Mouse (Mus musculus) induced T-regulatory cell, adult 2 months (primary cell): Measurements from ENCODE around the gene R3hcc1l.

Source experiments
- DNase-seq: peaks from one replicate; pipeline ENCODE4 v3.0.0-alpha.2; 2012; ENCODE audit warnings: low read depth

The R3hcc1l gene

DNA sequence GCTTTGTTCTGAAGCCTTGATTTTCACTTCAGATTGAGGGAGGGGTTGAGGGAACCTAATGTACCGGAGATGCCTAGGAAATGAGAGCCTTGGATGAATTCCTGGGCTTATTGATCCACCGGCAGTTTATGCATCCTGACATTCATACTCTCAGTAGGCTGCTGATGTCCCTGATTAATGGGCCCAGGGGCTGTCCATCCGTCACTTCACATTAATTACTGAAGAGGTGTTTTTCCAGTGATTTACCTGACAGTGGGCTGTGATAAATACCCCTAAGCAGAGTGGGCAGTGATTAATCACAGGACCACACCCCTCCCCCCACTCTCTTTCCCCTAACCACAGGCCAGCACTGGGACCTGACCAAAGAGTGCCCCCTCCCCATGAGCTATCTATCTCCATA lies 22.1 kb downstream of the R3hcc1l start:
- DNase-seq: no peak

DNA sequence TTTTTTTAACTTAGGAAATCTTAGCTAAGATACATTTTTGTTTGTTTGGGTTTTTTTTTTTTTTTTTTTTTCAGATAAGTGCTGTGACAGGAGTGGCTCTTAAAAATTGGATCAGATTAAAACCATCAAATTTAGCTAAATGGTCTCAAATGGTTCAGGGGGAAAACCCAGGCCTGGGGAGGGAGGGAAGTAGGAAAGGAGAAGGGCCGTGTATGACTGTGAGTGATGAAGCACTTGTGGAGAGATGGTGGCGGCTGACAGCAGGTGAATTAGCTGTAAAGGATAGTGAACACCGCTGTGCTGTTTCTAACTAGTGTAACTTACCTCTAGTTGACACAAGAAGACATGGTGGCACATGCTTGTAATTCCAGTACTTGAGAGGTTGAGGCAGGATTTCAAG lies 40.1 kb downstream of the R3hcc1l start:
- DNase-seq: no peak

GRCm38 (mm10) chr19:42561991-42562390 lies 43.4 kb downstream of the R3hcc1l start:
- no peak for DNase-seq

DNA sequence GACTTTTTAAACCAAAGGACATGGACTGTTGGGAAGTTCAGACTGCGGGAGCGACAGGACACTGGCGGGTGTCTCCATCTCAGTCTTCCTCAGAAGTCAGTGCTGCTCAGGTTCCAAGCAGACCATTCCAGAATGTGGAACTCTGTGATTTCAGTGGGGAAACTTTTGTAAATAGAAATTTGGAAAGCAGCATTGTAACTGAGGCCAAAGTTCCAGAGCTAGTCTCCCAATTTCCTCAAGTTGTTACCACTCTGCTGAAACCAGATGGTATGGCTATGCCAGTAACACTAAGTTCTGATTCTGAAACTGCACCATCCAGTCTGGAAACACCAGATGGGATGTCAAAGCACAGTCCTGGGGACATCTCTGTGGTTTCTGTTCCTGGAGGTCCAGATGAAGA lies 44.4 kb downstream of the R3hcc1l start:
- no peak for DNase-seq

DNA sequence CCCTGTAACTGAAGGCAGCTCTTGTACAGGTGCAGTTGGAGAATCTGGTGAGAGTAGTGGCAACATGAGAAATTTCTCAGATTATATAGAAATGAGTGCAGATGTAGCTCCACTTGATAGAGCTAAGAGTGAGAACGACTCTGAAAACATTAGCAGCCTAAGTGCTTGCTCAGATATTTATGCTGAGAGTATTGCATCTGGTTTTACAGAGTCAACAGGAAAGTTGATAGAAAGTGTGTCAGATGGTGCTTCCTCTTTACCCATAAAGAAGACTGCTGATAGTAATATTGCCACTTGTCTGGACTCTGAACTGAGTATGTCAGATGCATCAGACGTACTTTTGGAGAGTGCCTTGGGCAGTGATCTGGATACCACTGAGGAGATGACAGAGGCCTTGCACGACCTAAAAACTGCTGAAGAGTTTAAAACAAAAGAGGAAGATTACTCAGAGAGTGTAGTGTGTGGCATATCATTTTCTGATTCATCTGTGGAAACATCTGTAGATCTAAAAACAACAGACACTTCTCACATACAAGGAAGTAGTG lies 45.2 kb downstream of the R3hcc1l start:
- DNase-seq: no peak

- no peak for DNase-seq
Observed at GRCm38 (mm10) chr19:42566283-42567019, 47.9 kb downstream of the R3hcc1l start.

DNA sequence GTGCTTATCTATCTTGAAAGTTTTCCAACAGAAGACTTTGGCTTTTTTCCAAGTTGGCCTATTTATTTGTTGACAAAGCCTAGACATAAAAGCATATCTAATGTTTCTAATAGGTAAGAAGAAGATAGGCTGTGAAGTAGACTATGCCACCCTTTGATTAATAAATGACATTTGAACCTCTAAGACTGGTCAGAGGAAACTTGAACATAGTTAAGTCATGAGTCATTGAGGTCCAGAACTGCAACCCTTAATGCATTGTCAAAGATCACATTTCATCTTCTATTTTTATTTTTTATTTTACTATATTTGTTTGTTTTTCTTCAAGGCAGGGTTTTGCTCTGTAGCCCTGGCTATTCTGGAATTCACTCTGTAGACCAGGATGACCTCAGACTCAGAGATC lies 48.5 kb downstream of the R3hcc1l start:
- no peak for DNase-seq

DNA sequence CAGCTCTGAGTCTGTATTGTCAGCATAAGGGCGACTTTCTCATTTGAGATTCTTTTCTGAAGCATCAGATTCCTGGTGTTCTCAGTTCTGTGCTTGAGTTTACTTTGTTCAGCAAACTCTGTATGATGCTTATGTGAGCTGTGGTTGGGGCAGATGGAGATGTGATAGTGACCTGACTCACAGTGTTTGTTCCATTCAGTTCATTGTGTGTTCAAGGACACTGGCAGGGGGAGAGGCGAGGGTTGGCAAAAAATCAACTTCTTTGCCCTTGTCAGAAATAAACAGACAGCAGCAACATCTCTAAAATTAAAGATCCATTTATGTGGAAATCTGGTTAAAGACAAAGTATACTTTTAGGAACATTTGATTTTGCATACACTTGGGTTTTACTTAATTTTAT lies 50.5 kb downstream of the R3hcc1l start:
- no peak for DNase-seq

GRCm38 (mm10) chr19:42571291-42571690 lies 52.7 kb downstream of the R3hcc1l start:
- DNase-seq: no peak

GRCm38 (mm10) chr19:42575317-42575716 lies 56.8 kb downstream of the R3hcc1l start:
- DNase-seq: no peak

DNA sequence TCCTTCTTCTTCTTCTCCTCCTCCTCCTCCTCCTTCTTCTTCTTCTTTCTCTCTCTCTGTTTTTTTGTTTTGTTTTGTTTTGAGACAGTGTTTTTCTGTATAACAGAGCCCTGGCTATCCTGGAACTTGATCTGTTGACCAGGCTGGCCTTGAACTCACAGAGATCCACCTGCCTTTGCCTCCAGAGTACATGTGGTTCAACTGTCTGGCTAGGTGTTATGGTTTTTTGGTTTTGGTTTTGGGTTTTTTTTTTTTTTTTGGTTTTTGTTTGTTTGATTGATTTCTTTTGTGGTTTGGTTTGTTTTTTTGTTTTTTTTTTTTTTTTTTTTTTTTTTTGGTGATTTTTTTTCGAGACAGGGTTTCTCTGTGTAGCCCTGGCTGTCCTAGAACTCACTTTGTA lies 58.3 kb downstream of the R3hcc1l start:
- DNase-seq: no peak

- DNase-seq: no peak
Observed at GRCm38 (mm10) chr19:42578631-42579030, 60.1 kb downstream of the R3hcc1l start.

- no peak for DNase-seq
Observed at GRCm38 (mm10) chr19:42580701-42581100, 62.1 kb downstream of the R3hcc1l start.

DNA sequence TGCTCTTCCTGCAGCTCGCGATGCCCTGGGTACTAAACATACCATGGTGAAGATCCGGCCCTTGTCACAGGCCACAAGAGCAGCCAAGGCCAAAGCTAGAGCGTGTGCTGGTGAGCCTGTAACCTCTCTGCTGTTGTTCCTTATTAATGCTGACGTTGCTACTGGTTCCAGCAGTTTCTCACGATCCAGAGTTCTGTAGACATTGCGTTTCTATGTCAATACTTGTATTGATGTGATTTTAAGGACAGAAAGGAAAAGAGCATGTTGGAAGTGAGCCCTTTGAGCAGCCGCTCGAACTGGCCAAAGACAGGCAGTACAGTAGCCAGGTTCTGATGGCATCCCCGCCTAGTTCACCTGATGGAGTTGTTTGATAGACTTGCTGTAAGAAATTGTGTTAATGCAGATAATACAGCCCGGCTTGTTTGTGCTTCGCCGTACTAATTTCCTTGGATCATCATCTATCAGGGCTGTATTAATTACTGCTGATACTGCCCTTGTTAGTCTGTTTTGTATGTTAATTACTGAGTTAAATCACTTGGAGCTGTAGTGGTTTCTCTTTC lies 64.3 kb downstream of the R3hcc1l start:
- no peak for DNase-seq

DNA sequence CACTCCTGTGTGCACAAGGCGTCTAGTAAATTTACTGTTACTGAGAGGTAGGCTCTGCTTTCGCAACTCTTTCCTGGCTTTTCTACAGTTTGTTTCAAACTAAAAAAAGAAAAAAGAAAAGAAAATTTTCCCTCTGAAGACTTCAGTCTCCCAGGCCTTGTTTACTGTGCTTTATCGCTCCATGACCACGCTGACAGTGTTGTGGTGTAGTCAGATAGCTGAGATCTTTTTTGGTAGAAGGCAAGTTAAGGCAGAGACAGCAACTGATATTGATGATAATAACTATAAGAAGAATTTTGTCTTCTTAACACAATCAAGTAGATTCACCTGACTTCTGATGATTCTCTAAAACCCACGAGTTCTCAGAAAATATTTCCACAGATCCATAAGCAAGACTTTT lies 65.1 kb downstream of the R3hcc1l start:
- no peak for DNase-seq

DNA sequence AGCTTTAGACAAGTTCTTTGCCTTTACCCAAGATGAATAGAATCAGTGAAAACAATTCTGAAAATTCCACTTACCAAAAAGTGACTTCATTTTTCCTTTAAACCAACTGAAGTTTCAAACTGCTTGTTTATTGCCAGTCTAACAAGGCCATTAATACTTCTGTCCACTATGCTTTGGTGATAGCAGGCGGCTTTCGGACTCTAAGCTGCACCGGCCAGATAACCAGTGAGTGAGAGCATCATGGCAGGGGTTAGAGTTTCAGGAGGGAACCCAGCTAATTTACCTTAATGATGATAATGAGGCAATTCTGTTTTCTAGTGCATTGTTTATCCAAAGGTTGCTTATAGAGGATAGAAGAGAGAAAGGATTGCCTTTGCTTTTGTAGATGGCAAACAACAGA lies 65.6 kb downstream of the R3hcc1l start:
- DNase-seq: no peak

DNA sequence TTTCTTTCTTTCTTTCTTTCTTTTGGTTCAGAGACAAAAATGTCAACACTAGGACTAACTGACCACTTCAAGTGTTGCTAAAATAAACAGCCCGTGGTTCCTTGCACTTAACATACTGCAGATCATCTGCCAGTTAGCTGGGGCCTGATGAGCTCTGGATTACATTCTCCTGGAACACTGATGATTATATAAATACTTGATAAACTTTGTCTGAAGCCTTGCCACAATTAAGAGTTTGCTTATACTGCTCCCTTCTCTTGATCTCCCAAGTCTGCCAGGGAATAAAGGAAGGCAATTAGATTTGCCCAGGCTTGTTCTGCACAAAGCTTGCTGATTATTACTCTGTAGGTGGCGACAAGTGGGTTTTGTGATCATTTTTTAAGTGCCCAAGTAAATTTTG lies 69.1 kb downstream of the R3hcc1l start:
- DNase-seq: no peak

DNA sequence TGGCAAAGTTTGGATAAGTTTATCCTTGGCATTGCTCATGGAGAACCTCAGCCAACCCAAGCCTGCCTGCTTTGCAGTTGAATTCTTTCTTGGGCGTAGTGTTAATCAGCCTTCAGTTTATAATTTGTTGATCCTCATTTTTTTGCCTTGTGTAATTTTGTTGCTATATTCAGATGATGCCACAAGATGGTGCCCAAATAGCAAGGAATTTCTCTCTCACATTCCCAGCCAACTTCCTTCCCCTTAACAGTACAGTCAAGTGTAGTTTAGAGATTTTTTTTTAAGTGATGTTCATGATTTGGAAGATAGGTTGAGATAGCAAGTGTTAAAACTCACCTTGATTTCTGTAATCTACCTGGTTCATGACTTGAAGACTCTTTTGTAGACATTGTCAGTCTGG lies 70.7 kb downstream of the R3hcc1l start:
- DNase-seq: no peak

DNA sequence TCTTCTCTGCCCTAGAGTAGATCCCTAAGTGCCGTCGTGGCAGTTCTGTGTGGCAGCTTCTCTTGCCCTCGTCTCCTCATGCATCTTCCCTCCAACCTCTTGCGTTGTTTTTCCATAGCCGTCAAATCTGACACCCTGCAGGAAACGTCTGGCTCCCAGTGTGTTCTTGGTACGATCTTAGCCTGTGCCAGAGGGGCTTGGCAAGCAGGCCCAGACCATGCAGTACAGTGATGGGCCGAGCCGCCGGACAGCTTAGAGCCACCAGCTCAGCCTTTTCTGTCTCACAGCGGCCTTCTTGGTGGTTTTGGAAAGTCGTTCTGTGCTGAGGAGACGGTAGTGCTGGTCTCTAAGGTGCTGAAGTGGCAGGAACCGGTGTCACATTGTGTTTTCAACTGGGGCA lies 73.0 kb downstream of the R3hcc1l start:
- DNase-seq: no peak

DNA sequence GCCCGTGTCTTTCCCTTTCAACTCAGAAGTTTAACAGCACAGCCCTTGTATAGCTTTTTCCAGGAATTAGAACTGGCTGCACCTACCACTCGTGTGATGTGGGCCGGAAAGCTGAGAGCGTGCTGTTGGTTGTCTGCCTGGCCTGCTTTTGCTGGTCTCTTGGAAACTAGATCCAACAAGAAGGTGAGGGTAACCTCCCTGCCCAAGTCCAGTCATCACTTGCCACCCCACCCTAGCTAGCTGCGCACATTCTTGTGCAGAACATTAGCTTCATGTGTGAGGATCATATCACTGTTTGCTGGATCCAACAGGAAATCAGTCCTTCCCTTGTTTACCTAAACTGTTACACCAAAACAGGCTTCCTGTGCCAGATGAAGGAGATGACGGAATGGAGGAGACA lies 74.9 kb downstream of the R3hcc1l start:
- DNase-seq: no peak

DNA sequence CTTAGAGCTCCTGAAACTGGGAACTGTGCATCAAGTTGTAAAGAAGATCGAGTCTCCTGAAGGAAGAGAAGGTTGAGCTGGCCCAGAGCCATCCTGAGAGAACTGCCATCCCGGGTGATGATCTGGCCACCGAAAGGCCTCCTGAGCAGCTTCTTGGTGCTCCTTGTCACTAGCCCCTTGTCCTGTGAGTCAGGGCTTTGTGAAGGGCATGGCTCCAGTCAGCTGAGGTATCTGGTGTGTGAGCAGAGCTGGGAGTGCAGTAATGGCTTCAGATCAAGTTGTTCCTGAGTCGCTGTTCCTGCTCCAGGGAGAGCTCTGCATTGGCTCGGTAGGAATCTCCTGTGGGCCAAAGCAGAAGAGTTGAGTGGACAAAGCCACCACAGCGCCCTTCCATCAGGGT lies 76.5 kb downstream of the R3hcc1l start:
- no peak for DNase-seq

- DNase-seq: no peak
Observed at GRCm38 (mm10) chr19:42597286-42597685, 78.7 kb downstream of the R3hcc1l start.

DNA sequence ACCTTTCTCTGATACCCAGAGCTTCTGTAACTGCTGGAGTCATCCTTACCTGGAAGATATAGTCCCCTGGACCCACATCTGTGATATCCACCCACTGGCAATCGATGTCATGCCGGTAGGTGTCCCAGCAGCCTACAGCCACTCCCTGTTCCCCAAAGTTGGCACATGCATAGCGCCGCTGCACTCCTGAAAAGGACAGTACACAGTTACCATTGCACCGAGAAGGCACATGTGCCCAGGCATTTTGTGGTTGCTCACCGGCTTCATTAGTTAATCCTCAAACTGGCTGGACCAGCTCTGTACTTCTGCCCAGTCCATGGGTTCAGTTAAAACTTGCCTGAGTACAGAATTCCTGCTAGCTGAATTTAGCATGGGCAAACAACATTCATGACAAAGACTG lies 79.3 kb downstream of the R3hcc1l start:
- no peak for DNase-seq

DNA sequence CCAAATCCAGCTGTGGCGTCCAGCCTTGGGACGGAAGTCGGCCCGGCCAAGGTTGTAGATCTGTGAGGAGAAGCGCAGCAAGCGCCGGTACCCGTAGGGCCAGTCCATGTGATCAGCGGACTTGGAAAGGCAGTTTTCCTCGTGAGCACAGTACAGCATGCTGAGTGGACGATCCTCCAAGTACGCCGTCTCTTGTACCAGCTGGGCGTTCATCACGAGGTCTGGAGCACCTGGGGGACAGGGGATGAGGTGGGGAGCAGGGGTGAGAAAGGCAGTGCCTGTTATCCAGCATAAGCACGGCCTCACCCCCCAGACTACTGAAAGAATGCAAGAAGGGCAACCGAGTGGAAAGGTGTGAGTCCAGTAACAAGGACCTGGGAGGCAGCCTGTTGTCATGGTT lies 81.3 kb downstream of the R3hcc1l start:
- no peak for DNase-seq
